Mouse (Mus musculus) liver, embryonic 13.5 days (tissue): ENCODE results near the gene Apoe. TPM values are rescaled to one million over a fixed set of nuclear protein-coding genes. Genes with fewer than 3 reads are reported as not detected.

ENCODE experiments used
- ATAC-seq: fragments of 200-750 bp; cut with Nextera tagmentation; 2 replicates; pipeline ENCODE4 v1.8.0; 2017; ENCODE audit warnings: low read depth, mild to moderate bottlenecking, moderate number of reproducible peaks, moderate library complexity
- DNase-seq: peaks from one replicate; pipeline ENCODE4 v3.0.0; 2022
- H3K27ac ChIP-seq: fragments of 300-500 bp; sonication (generic); 2 replicates; pipeline ENCODE4 v1.5.1; 2015; ENCODE audit warnings: moderate library complexity, mild to moderate bottlenecking, inconsistent platforms
- H3K27me3 ChIP-seq: fragments of 300-500 bp; sonication (generic); 2 replicates; pipeline ENCODE4 v1.6.1; 2015; ENCODE audit warnings: mild to moderate bottlenecking, inconsistent platforms
- H3K36me3 ChIP-seq: fragments of 300-500 bp; sonication (generic); 2 replicates; pipeline ENCODE4 v1.6.1; 2015; ENCODE audit warnings: mild to moderate bottlenecking, inconsistent platforms
- H3K4me1 ChIP-seq: fragments of 300-500 bp; sonication (generic); replicated peaks from 2 replicates; pipeline ENCODE4 v1.6.1; 2015; ENCODE audit warnings: inconsistent platforms
- H3K4me2 ChIP-seq: fragments of 300-500 bp; sonication (generic); 2 replicates; pipeline ENCODE4 v1.6.1; 2015; ENCODE audit warnings: inconsistent platforms, mild to moderate bottlenecking, moderate library complexity
- H3K4me3 ChIP-seq: fragments of 300-500 bp; sonication (generic); replicated peaks from 2 replicates; pipeline ENCODE4 v1.5.1; 2015; ENCODE audit warnings: mild to moderate bottlenecking, inconsistent platforms
- H3K9ac ChIP-seq: fragments of 300-500 bp; sonication (generic); 2 replicates; pipeline ENCODE4 v1.6.1; 2015; ENCODE audit warnings: mild to moderate bottlenecking, inconsistent platforms
- H3K9me3 ChIP-seq: fragments of 300-500 bp; sonication (generic); replicated peaks from 2 replicates; pipeline ENCODE4 v1.6.1; 2016; ENCODE audit warnings: inconsistent platforms
- WGBS: fragments of 180-500 bp; shearing (Covaris S2); methylation state at CpG from one replicate; pipeline ENCODE4 v1.1.7; 2015; ENCODE audit not compliant: insufficient replicate concordance; 5-methylcytosine and 5-hydroxymethylcytosine counted together
- polyA plus RNA-seq: library from polyadenylated mRNA; unstranded; fragments of >200 nt; fragmentation: Nextera tagmentation; extraction: Ambion mirVana; gene quantifications from 2 replicates; pipeline ENCODE4 v1.2.1, GENCODE M21; 2015

The Apoe gene
- polyA plus RNA-seq, 1 experiment from 2014 or later = 1,390 TPM

DNA sequence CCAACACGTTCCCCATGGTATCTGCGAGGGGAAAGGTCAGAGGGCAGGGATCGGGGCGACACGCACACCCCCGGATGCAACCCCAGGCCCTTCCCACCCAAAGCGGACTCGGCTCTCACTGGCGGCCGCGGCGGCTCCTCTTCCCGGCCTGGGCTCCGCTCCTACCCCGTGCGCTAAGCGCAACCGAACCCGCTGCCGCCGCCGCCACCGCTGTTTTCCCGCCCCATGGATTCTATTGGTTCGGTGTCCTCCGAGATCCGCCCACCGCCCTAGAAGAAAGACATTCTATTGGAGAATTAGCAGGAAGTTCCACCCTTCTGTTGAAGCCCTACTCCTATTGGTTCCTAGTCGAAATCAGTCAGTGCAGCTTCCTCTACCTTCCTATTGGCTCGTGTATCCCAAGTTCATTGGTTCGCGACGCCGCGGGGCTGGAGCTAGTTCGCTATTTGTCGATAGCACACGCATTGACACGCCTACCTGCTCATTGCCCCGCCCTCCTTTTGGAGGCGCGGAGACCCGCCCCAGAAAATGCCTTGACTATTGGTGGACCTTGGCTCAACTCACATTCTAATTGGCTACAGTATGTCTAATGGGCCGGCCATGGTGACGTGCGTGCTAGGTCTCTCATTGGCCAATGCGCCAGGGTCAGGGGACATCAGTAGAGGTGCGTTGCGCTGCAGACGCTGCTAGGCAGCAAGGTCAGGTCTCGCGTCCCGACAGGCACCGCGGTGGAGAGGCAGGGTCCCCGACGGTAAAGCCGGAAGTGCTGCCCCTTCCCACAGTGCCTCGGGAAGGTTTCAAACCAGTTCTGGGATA is 16.5 kb upstream of the Apoe start, which contains the start of gene Tomm40:
TSS of gene Tomm40 (minus strand) at position 200 of the 816 bp plus-strand sequence.
- Histone ChIP-seq H3K4me2 (peak within 1 kb of the TSS; percentile 96), H3K4me3 (peak within 1 kb of the TSS; percentile 99), H3K9me3 (no peaks in the 10 kb centered on the region), H3K4me1 (peaks cover 43% of the 10 kb centered on the region), H3K36me3 (peaks cover 37% of the 10 kb centered on the region), H3K27me3 (no peaks in the 10 kb centered on the region), H3K27ac (peak within 1 kb of the TSS; percentile 81), H3K9ac (peak within 1 kb of the TSS; percentile 95)
- ATAC-seq (peak; percentile 97), DNase-seq (peak; percentile 100)
- WGBS = under 1% methylated on average over 59 of the region's 59 CpGs

- no peaks in the 10 kb centered on the region for H3K9me3 ChIP-seq
- peak overlapping the region; percentile 80 for H3K27ac ChIP-seq
- H3K36me3 ChIP-seq = peaks cover 44% of the 10 kb centered on the region
- peak overlapping the region; percentile 95 for H3K9ac ChIP-seq
- DNase-seq = no peak
- peaks cover 43% of the 10 kb centered on the region for H3K4me1 ChIP-seq
- H3K4me3 ChIP-seq = peak overlapping the region; percentile 99
- H3K4me2 ChIP-seq = peak overlapping the region; percentile 96
- 0% methylated on average over 39 of the region's 39 CpGs for WGBS
- H3K27me3 ChIP-seq = no peaks in the 10 kb centered on the region
- ATAC-seq = peak; percentile 0; the same call in 1 of the 2 replicates
Observed at GRCm38 (mm10) chr7:19714836-19715235, 15.8 kb upstream of the Apoe start.

DNA sequence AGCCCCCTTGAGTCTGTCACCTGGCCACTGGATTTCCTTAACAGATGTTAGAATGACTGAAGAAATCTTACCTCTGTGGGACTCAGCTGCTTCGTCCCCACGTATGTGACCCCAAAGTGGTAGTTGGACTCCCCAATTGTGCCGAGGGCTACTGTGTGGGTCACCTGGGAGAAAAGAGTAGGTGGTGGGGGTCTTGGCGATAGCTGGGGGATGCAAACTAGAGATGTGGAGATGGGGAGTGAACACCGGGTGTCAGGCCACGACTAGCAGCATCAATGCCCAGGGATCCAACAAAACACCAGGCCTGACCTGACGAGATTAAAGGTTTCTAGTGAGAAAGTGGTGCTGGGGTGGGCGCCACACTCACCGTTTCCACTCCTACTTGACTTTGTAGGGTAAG is 14.6 kb upstream of the Apoe start:
- Histone ChIP-seq H3K4me1 (peaks cover 38% of the 10 kb centered on the region), H3K27ac (no peak overlapping the region), H3K36me3 (peaks cover 56% of the 10 kb centered on the region), H3K27me3 (no peaks in the 10 kb centered on the region), H3K9me3 (no peaks in the 10 kb centered on the region), H3K4me3 (peak overlapping the region; percentile 99), H3K4me2 (peak overlapping the region; percentile 96), H3K9ac (0 out of 2 replicates have a peak overlapping the region, but pooled peaks have one; percentile 15)
- 76% methylated on average over 9 of the region's 9 CpGs for WGBS
- ATAC-seq (no peak), DNase-seq (no peak)

DNA sequence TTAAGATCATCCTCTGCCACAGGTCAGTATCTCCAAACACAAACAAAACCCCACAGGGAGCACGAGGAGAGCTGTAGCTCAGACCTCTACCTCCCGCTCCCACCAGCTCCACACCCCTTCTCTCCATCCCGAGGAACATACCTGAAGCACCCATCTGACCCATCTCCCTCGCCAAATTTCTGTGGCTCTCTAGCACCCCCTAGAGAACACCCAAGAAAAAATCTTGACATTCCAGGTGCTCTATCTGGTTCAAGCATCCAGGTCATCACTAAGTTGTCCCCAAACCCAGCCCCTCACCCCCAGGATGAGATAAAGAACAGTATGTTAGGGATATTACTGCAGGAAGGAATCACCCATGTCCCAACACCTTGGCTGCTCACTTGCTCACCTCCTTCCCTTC is 14.2 kb upstream of the Apoe start:
- H3K36me3 ChIP-seq = peaks cover 59% of the 10 kb centered on the region
- 46% methylated on average over 4 of the region's 4 CpGs for WGBS
- 0 out of 2 replicates have a peak overlapping the region, but pooled peaks have one; percentile 15 for H3K9ac ChIP-seq
- no peak for ATAC-seq
- no peaks in the 10 kb centered on the region for H3K9me3 ChIP-seq
- H3K4me1 ChIP-seq = peaks cover 38% of the 10 kb centered on the region
- no peak for DNase-seq
- peak overlapping the region; percentile 96 for H3K4me2 ChIP-seq
- peak overlapping the region; percentile 99; the same call in 1 of the 2 replicates for H3K4me3 ChIP-seq
- no peaks in the 10 kb centered on the region for H3K27me3 ChIP-seq
- no peak overlapping the region; the same call in 1 of the 2 replicates for H3K27ac ChIP-seq

DNA sequence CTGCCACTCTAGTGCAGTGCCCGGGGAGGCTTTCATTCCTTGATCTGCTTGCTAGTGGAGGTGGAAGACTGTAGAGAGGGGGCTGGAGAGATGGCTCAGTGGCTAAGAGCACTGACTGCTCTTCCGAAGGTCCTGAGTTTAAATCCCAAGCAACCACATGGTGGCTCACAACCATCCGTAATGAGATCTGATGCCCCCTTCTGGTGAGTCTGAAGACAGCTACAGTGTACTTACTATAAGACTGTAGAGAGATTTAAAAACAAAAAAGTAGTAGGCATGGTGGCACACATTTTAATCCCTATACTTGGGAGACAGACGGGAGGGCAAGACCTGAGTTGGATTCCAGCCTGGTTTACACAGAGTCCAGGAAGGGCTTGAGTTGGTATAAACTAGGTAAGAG is 13.4 kb upstream of the Apoe start:
- H3K36me3 ChIP-seq = peaks cover 67% of the 10 kb centered on the region
- H3K9me3 ChIP-seq = no peaks in the 10 kb centered on the region
- H3K27me3 ChIP-seq = no peaks in the 10 kb centered on the region
- H3K4me2 ChIP-seq = no peak overlapping the region
- H3K4me3 ChIP-seq = no peak overlapping the region
- DNase-seq (no peak), ATAC-seq (no peak)
- H3K4me1 ChIP-seq = peaks cover 38% of the 10 kb centered on the region
- no peak overlapping the region for H3K9ac ChIP-seq
- H3K27ac ChIP-seq = no peak overlapping the region; the same call in 1 of the 2 replicates
- 77% methylated on average over 4 of the region's 4 CpGs for WGBS

GRCm38 (mm10) chr7:19710650-19711049 is 11.7 kb upstream of the Apoe start:
- ATAC-seq (no peak), DNase-seq (no peak)
- H3K4me2 ChIP-seq = no peak overlapping the region
- no peak overlapping the region for H3K4me3 ChIP-seq
- 85% methylated on average over 10 of the region's 10 CpGs for WGBS
- peaks cover 79% of the 10 kb centered on the region for H3K36me3 ChIP-seq
- no peaks in the 10 kb centered on the region for H3K27me3 ChIP-seq
- H3K9me3 ChIP-seq = no peaks in the 10 kb centered on the region
- no peak overlapping the region for H3K27ac ChIP-seq
- H3K4me1 ChIP-seq = peaks cover 26% of the 10 kb centered on the region
- no peak overlapping the region for H3K9ac ChIP-seq

DNA sequence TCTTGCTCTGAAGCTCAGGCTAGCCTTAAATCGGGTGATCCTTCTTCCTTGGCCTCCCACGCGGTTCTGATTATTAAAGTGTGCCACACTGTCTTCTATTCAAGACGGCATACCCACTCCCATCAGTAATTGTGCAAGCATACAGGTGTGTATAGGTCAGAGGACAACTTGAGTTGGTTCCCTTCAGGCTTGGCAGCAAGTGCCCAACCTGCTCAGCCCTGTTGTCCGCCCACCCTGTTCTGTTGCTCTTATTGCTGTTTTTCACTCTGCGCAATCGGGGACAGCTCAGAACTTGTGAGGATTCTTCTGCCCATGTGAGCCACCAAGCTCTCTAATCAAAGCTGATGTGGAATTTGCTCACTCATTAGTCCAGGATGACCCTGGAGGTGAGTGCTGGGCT is 6.3 kb upstream of the Apoe start:
- no peak for ATAC-seq
- no peak overlapping the region for H3K4me3 ChIP-seq
- no peak overlapping the region for H3K9ac ChIP-seq
- H3K27ac ChIP-seq = no peak overlapping the region
- peaks cover 80% of the 10 kb centered on the region for H3K36me3 ChIP-seq
- H3K9me3 ChIP-seq = no peaks in the 10 kb centered on the region
- H3K27me3 ChIP-seq = no peaks in the 10 kb centered on the region
- peaks cover 31% of the 10 kb centered on the region for H3K4me1 ChIP-seq
- no peak for DNase-seq
- H3K4me2 ChIP-seq = no peak overlapping the region
- 84% methylated on average over 7 of the region's 7 CpGs for WGBS

DNA sequence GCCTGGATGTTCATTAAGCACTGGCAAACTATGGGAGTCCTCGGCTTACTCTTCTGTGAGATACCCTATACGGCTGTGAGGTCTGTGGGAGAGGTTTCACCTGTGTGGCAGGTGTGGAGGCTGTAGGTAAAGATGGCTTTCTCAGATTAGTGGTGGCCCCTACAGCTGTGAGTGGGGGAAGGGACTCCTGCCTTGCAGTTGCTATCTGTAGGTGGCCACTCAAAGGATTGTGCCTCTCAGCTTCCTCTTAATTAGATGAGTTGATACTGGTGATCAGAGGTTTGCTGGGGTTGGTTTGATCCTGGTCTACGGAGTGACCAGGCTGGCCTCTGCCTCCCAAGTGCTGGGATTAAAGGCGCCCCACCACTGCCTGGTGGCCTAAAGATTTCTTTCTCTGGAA is 5.5 kb upstream of the Apoe start:
- Histone ChIP-seq H3K27ac (no peak overlapping the region), H3K27me3 (no peaks in the 10 kb centered on the region), H3K36me3 (peaks cover 74% of the 10 kb centered on the region), H3K9ac (no peak overlapping the region), H3K4me2 (no peak overlapping the region), H3K9me3 (no peaks in the 10 kb centered on the region), H3K4me3 (no peak overlapping the region), H3K4me1 (peaks cover 39% of the 10 kb centered on the region)
- ATAC-seq (no peak), DNase-seq (no peak)
- whole genome bisulfite sequencing = 79% methylated on average over 4 of the region's 4 CpGs

DNA sequence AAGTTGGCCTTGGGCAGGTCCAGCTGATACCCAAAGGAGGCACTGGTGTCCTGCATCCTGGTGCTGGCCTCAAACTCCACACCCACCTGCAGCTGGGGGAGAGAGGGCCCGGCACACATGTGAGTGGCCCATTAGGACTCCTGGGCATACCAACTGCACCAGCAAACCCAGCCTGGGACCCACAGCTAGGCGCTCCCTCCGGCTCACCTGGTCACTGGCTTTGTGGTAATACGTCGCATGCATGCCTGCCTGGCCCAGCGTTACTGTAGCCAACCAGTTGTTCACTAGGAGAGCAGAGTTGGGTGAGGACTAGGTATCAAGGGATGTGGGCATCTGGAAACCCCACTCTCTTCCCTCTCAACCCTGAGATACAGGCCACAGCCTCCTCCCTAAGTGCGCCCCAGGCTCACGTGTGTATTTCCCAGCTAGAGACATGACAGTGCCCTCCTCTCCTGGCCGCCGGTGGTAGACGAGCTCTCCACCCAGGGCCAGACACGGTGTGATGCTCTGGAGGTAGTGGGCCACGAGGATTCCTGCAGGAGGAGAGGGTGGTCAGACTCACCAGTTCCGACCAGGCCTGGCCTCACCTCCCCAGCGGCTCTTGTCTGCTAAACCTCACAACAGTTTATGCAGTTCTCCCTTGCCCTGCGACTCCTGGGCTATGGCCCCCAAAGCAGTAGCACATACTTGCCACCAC is 4.0 kb upstream of the Apoe start:
- Histone ChIP-seq H3K4me3 (no peak overlapping the region), H3K4me2 (no peak overlapping the region), H3K36me3 (peaks cover 61% of the 10 kb centered on the region), H3K4me1 (peaks cover 52% of the 10 kb centered on the region), H3K27ac (peak overlapping the region; percentile 18; the same call in 1 of the 2 replicates), H3K9ac (peak overlapping the region; percentile 22; the same call in 1 of the 2 replicates), H3K27me3 (no peaks in the 10 kb centered on the region), H3K9me3 (no peaks in the 10 kb centered on the region)
- ATAC-seq = no peak
- 80% methylated on average over 16 of the region's 16 CpGs for WGBS
- DNase-seq = no peak

- H3K27me3 ChIP-seq = no peaks in the 10 kb centered on the region
- H3K9me3 ChIP-seq = no peaks in the 10 kb centered on the region
- H3K27ac ChIP-seq = peak overlapping the region; percentile 82
- peaks cover 57% of the 10 kb centered on the region for H3K36me3 ChIP-seq
- peak overlapping the region; percentile 28; the same call in 1 of the 2 replicates for H3K4me2 ChIP-seq
- H3K4me3 ChIP-seq = no peak overlapping the region
- H3K9ac ChIP-seq = peak overlapping the region; percentile 30; the same call in 1 of the 2 replicates
- DNase-seq = no peak
- WGBS = 17% methylated on average over 22 of the region's 22 CpGs
- H3K4me1 ChIP-seq = peaks cover 68% of the 10 kb centered on the region
- peak; percentile 75 for ATAC-seq
Observed at GRCm38 (mm10) chr7:19701069-19701761, 2.2 kb upstream of the Apoe start.
